Mouse (Mus musculus) forebrain, embryonic 16.5 days (tissue): ENCODE results near the gene Csnk2b. TPM values are rescaled to one million over a fixed set of nuclear protein-coding genes. Genes with fewer than 3 reads are reported as not detected.
A peak's percentile ranks its signal among the peaks of the same experiment; 100 is the strongest.

Experiments used
- ATAC-seq: fragments of 200-750 bp; cut with Nextera tagmentation; 2 replicates; pipeline ENCODE4 v1.8.0; 2017; ENCODE audit warnings: mild to moderate bottlenecking, moderate library complexity
- H3K27ac ChIP-seq: fragments of 300-500 bp; sonication (generic); 2 replicates; pipeline ENCODE4 v1.5.1; 2014; ENCODE audit warnings: low read length, control low read depth
- H3K27me3 ChIP-seq: fragments of 300-500 bp; sonication (generic); replicated peaks from 2 replicates; pipeline ENCODE4 v1.6.1; 2014; ENCODE audit warnings: low read length; ENCODE audit not compliant: control insufficient read depth, insufficient read depth
- H3K36me3 ChIP-seq: fragments of 300-500 bp; sonication (generic); 2 replicates; pipeline ENCODE4 v1.6.1; 2014; ENCODE audit not compliant: control insufficient read depth, insufficient read depth
- H3K4me1 ChIP-seq: fragments of 300-500 bp; sonication (generic); replicated peaks from 2 replicates; pipeline ENCODE4 v1.6.1; 2014; ENCODE audit warnings: low read length; ENCODE audit not compliant: control insufficient read depth, insufficient read depth
- H3K4me2 ChIP-seq: fragments of 300-500 bp; sonication (generic); 2 replicates; pipeline ENCODE4 v1.6.1; 2014; ENCODE audit warnings: mild to moderate bottlenecking, low read length, control low read depth
- H3K4me3 ChIP-seq: fragments of 300-500 bp; sonication (generic); replicated peaks from 2 replicates; pipeline ENCODE4 v1.5.1; 2014; ENCODE audit warnings: mild to moderate bottlenecking, low read length, control low read depth
- H3K9ac ChIP-seq: fragments of 300-500 bp; sonication (generic); replicated peaks from 2 replicates; pipeline ENCODE4 v1.6.1; 2014; ENCODE audit warnings: low read depth, low read length, control low read depth
- H3K9me3 ChIP-seq: fragments of 300-500 bp; sonication (generic); 2 replicates; pipeline ENCODE4 v1.6.1; 2016; ENCODE audit warnings: low read length; ENCODE audit not compliant: control insufficient read depth
- WGBS: fragments of 180-500 bp; shearing (Covaris S2); extraction: QIAGEN DNeasy Blood & Tissue Kit; methylation state at CpG from one replicate; pipeline ENCODE4 v1.1.7; 2014; 5-methylcytosine and 5-hydroxymethylcytosine counted together
- polyA plus RNA-seq: library from polyadenylated mRNA; unstranded; fragments of >200 nt; fragmentation: Nextera tagmentation; extraction: Ambion mirVana; gene quantifications from 2 replicates; pipeline ENCODE4 v1.2.1, GENCODE M21; 2015

The Csnk2b gene
- polyA plus RNA-seq, 1 experiment from 2014 or later, result 320 TPM

DNA sequence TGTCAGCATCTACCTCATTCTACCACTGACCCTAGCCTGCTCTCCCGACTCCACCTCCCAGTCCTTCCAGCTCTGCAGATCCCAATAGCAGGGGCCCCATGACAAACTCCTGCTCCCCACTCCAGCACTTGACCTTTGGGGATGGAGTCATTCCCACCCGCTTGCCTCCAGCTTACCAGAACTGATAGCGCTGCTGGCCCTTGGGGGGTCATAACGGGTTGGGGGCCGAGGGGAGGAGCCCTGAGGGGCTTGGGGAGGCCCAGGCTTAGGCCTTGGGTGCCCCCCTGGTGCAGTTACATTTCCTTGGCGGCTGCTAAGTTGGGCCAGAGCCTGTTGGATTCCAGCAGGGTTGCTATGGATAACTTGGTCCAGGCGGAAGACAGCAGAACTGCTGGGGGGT is 32.8 kb upstream of the Csnk2b start:
- H3K4me1 ChIP-seq, result no peaks in the 10 kb centered on the region
- H3K4me2 ChIP-seq, result no peak overlapping the region
- no peaks in the 10 kb centered on the region for H3K27me3 ChIP-seq
- H3K36me3 ChIP-seq, result peaks cover 90% of the 10 kb centered on the region
- 83% methylated on average over 7 of the region's 7 CpGs for WGBS
- no peak overlapping the region for H3K4me3 ChIP-seq
- ATAC-seq, result no peak
- no peak overlapping the region for H3K9ac ChIP-seq
- H3K9me3 ChIP-seq, result no peaks in the 10 kb centered on the region
- no peak overlapping the region for H3K27ac ChIP-seq

GRCm38 (mm10) chr17:35153931-35154330 is 32.1 kb upstream of the Csnk2b start:
- Histone ChIP-seq H3K27me3 (no peaks in the 10 kb centered on the region), H3K36me3 (peaks cover 90% of the 10 kb centered on the region), H3K9ac (no peak overlapping the region), H3K4me3 (no peak overlapping the region), H3K27ac (no peak overlapping the region), H3K4me1 (no peaks in the 10 kb centered on the region), H3K9me3 (no peaks in the 10 kb centered on the region), H3K4me2 (no peak overlapping the region)
- 93% methylated on average over 4 of the region's 4 CpGs for WGBS
- no peak for ATAC-seq

- H3K4me1 ChIP-seq, result no peaks in the 10 kb centered on the region
- no peak overlapping the region for H3K27ac ChIP-seq
- no peak overlapping the region for H3K4me2 ChIP-seq
- H3K36me3 ChIP-seq, result peaks cover 90% of the 10 kb centered on the region
- 86% methylated on average over 9 of the region's 9 CpGs for WGBS
- H3K9ac ChIP-seq, result no peak overlapping the region
- no peaks in the 10 kb centered on the region for H3K9me3 ChIP-seq
- H3K4me3 ChIP-seq, result no peak overlapping the region
- ATAC-seq, result no peak
- H3K27me3 ChIP-seq, result no peaks in the 10 kb centered on the region
These were observed 31.2 kb upstream of the Csnk2b start for GRCm38 (mm10) chr17:35153077-35153476.

- Histone ChIP-seq H3K36me3 (peaks cover 87% of the 10 kb centered on the region), H3K4me3 (no peak overlapping the region), H3K27ac (no peak overlapping the region), H3K4me2 (no peak overlapping the region), H3K9ac (no peak overlapping the region), H3K4me1 (no peaks in the 10 kb centered on the region), H3K9me3 (no peaks in the 10 kb centered on the region), H3K27me3 (no peaks in the 10 kb centered on the region)
- WGBS, result 93% methylated on average over 4 of the region's 4 CpGs
- ATAC-seq, result no peak
These were observed 30.3 kb upstream of the Csnk2b start for GRCm38 (mm10) chr17:35152121-35152520.

DNA sequence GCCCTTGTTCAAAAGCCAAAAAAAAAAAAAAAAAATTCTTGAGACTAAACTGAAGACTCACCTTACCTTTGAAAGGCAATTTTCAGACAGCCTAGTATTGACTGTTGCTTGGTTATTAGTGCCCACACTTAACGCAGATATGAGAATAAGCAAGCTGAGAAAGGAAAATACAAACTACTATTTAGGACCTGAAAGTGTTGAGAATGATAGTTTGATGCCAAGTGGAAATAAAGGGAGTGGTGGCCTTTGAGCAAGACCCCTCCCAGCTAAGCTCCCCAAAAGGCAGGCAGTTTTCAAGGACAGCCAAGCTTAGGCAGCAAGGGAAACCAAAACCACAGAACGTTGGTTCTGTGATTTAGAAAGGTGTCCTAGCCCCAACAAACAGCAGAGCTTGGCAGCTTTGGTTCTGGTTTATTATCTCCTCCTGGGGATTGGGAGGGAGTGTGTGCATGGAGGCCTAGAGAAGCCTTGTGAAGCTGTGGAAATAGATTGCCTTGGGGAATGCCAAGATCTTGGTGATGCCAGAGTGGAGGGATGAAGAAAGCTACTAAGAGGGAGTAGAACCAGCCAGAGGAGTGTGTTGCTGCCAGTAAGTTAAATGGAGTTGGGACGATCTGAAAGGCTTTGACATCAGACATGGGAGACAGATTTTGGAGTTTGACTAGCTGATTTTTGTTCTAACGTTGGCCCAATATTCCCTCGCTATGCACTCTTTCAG is 26.2 kb upstream of the Csnk2b start:
- Histone ChIP-seq H3K27me3 (no peaks in the 10 kb centered on the region), H3K4me3 (no peak overlapping the region), H3K4me1 (no peaks in the 10 kb centered on the region), H3K4me2 (no peak overlapping the region), H3K9me3 (no peaks in the 10 kb centered on the region), H3K9ac (no peak overlapping the region), H3K36me3 (peaks cover 87% of the 10 kb centered on the region), H3K27ac (no peak overlapping the region)
- 64% methylated on average over 5 of the region's 5 CpGs for WGBS
- ATAC-seq, result peak; percentile 11; the same call in 1 of the 2 replicates

GRCm38 (mm10) chr17:35147348-35147747 is 25.5 kb upstream of the Csnk2b start:
- Histone ChIP-seq H3K27ac (no peak overlapping the region), H3K9me3 (no peaks in the 10 kb centered on the region), H3K4me2 (no peak overlapping the region), H3K4me1 (no peaks in the 10 kb centered on the region), H3K36me3 (peaks cover 87% of the 10 kb centered on the region), H3K4me3 (no peak overlapping the region), H3K9ac (no peak overlapping the region), H3K27me3 (no peaks in the 10 kb centered on the region)
- 70% methylated on average over 3 of the region's 3 CpGs for WGBS
- ATAC-seq, result no peak

GRCm38 (mm10) chr17:35146139-35146538 is 24.3 kb upstream of the Csnk2b start:
- no peak overlapping the region for H3K9ac ChIP-seq
- no peak overlapping the region for H3K4me2 ChIP-seq
- no peak overlapping the region for H3K27ac ChIP-seq
- peaks cover 88% of the 10 kb centered on the region for H3K36me3 ChIP-seq
- 84% methylated on average over 5 of the region's 5 CpGs for WGBS
- H3K27me3 ChIP-seq, result no peaks in the 10 kb centered on the region
- no peaks in the 10 kb centered on the region for H3K9me3 ChIP-seq
- no peaks in the 10 kb centered on the region for H3K4me1 ChIP-seq
- H3K4me3 ChIP-seq, result no peak overlapping the region
- ATAC-seq, result no peak

DNA sequence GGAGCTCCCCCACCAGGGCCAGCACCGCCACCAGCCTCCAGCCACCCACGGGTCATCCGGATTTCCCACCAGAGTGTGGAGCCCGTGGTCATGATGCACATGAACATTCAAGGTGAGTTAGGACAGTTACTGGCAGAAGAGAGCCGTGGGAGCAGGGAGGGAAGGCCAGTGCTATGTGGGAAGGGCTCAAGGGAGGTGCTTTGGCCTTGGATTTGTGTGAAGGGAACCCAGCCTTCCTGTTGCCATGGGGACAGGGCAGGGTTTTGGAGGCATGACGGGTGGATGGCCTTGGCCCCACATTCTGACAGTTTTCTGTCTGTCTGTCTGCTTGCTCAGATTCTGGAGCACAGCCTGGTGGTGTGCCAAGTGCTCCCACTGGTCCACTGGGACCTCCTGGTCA is 20.1 kb upstream of the Csnk2b start:
- Histone ChIP-seq H3K4me2 (no peak overlapping the region), H3K9me3 (no peaks in the 10 kb centered on the region), H3K9ac (no peak overlapping the region), H3K4me3 (no peak overlapping the region), H3K27me3 (no peaks in the 10 kb centered on the region), H3K36me3 (peaks cover 74% of the 10 kb centered on the region), H3K4me1 (peaks cover 19% of the 10 kb centered on the region), H3K27ac (no peak overlapping the region)
- WGBS, result 95% methylated on average over 6 of the region's 6 CpGs
- no peak for ATAC-seq

- Histone ChIP-seq H3K9me3 (no peaks in the 10 kb centered on the region), H3K36me3 (peaks cover 62% of the 10 kb centered on the region), H3K4me1 (peaks cover 27% of the 10 kb centered on the region), H3K9ac (no peak overlapping the region), H3K27ac (no peak overlapping the region), H3K4me3 (no peak overlapping the region), H3K27me3 (no peaks in the 10 kb centered on the region), H3K4me2 (no peak overlapping the region)
- no peak for ATAC-seq
- WGBS, result 80% methylated on average over 16 of the region's 16 CpGs
These were observed 18.7 kb upstream of the Csnk2b start for GRCm38 (mm10) chr17:35140490-35140996.
